Mouse (Mus musculus) E14TG2a.4 (cell line): ENCODE data around the gene Dpp7.

Experiments used
- CTCF ChIP-seq: conservative IDR thresholded peaks from 2 replicates; pipeline ENCODE4 v1.5.1; 2014; ENCODE audit warnings: low read length
- NANOG ChIP-seq: IDR thresholded peaks from 2 replicates; pipeline ENCODE4 v1.6.1; 2014; ENCODE audit warnings: borderline replicate concordance, low read length, mixed read lengths

GRCm38 (mm10) chr2:25348162-25348561 is 8.0 kb downstream of the Dpp7 start:
- TF ChIP-seq CTCF (no peak), NANOG (no peak)
